Mouse (Mus musculus) C2C12 (cell line): ENCODE results near the gene Scap.

Experiments used
- CEBPB ChIP-seq: IDR thresholded peaks from one replicate; pipeline ENCODE4 v1.6.1; 2011; ENCODE audit warnings: low read depth, mild to moderate bottlenecking, control low read depth, moderate library complexity
- CTCF ChIP-seq: IDR thresholded peaks from one replicate; pipeline ENCODE4 v1.5.1; 2011; ENCODE audit not compliant: control insufficient read depth, insufficient read depth, insufficient read length
- MAX ChIP-seq: IDR thresholded peaks from one replicate; pipeline ENCODE4 v1.6.1; 2011; ENCODE audit warnings: mild to moderate bottlenecking, control low read depth
- MYOD1 ChIP-seq: IDR thresholded peaks from one replicate; pipeline ENCODE4 v1.6.1; 2011; ENCODE audit warnings: low read depth; ENCODE audit not compliant: control insufficient read depth, insufficient read length
- MYOG ChIP-seq: IDR thresholded peaks from one replicate; pipeline ENCODE4 v1.6.1; 2011; ENCODE audit not compliant: control insufficient read depth, insufficient read length; ENCODE audit errors: extremely low read depth
- USF1 ChIP-seq: IDR thresholded peaks from one replicate; pipeline ENCODE4 v1.6.1; 2011; ENCODE audit warnings: low read depth, mild to moderate bottlenecking, control low read depth, moderate library complexity

GRCm38 (mm10) chr9:110373871-110374270 is 40.8 kb downstream of the Scap start:
- TF ChIP-seq CTCF (no peak), CEBPB (no peak), MYOG (no peak), USF1 (no peak), MYOD1 (no peak), MAX (no peak)
